Mouse (Mus musculus): ENCODE measurements around the gene Mrap. TPM values are rescaled to one million over a fixed set of nuclear protein-coding genes. Genes with fewer than 3 reads are reported as not detected.
A peak's percentile ranks its signal among the peaks of the same experiment; 100 is the strongest.

The Mrap gene
- polyA plus RNA-seq, 1 experiment from 2014 or later = 26.3 TPM

- no peak overlapping the region; the same call in 1 of the 2 replicates for H3K9ac ChIP-seq
- peak overlapping the region; percentile 53 for H3K4me2 ChIP-seq
- H3K27ac ChIP-seq (ENCODE audit: poor library complexity, severe bottlenecking) = 0 out of 2 replicates have a peak overlapping the region, but pooled peaks have one; percentile 2
- H3K4me1 ChIP-seq (replicated peaks) = peaks cover 49% of the 10 kb centered on the region
- H3K9me3 ChIP-seq (replicated peaks) = no peaks in the 10 kb centered on the region; the same call in 1 of the 2 replicates
- 0 out of 2 replicates have a peak overlapping the region, but pooled peaks have one; percentile 0 for H3K4me3 ChIP-seq
- peak; percentile 27; the same call in 1 of the 2 replicates for ATAC-seq (ENCODE audit: insufficient number of reproducible peaks, low FRiP score)
- 31% methylated on average over 17 of the region's 17 CpGs for whole genome bisulfite sequencing
- H3K36me3 ChIP-seq = no peaks in the 10 kb centered on the region
- 0 out of 2 replicates have a peak, but pooled peaks cover 10% of the 10 kb centered on the region for H3K27me3 ChIP-seq (replicated peaks)
Observed at GRCm38 (mm10) chr16:90709711-90710289, 28.2 kb upstream of the Mrap start.

- 71% methylated on average over 12 of the region's 12 CpGs for WGBS
- Histone ChIP-seq H3K9me3 (replicated peaks) (no peaks in the 10 kb centered on the region), H3K9ac (no peak overlapping the region; the same call in 1 of the 2 replicates), H3K4me3 (no peak overlapping the region), H3K4me2 (peak overlapping the region; percentile 53), H3K4me1 (replicated peaks) (peaks cover 46% of the 10 kb centered on the region), H3K36me3 (no peaks in the 10 kb centered on the region), H3K27me3 (replicated peaks) (0 out of 2 replicates have a peak, but pooled peaks cover 10% of the 10 kb centered on the region), H3K27ac (ENCODE audit: poor library complexity, severe bottlenecking) (0 out of 2 replicates have a peak overlapping the region, but pooled peaks have one; percentile 2)
- ATAC-seq (ENCODE audit: insufficient number of reproducible peaks, low FRiP score) = no peak
Observed at GRCm38 (mm10) chr16:90710313-90710712, 27.7 kb upstream of the Mrap start.

GRCm38 (mm10) chr16:90724051-90724450, 14.0 kb upstream of the Mrap start:
- H3K36me3 ChIP-seq = peaks cover 45% of the 10 kb centered on the region
- H3K27ac ChIP-seq (ENCODE audit: poor library complexity, severe bottlenecking) = no peak overlapping the region
- ATAC-seq (ENCODE audit: insufficient number of reproducible peaks, low FRiP score) = no peak
- no peaks in the 10 kb centered on the region for H3K27me3 ChIP-seq (replicated peaks)
- H3K9ac ChIP-seq = no peak overlapping the region
- no peak overlapping the region for H3K4me3 ChIP-seq
- no peak overlapping the region for H3K4me2 ChIP-seq
- H3K9me3 ChIP-seq (replicated peaks) = no peaks in the 10 kb centered on the region
- 91% methylated on average over 4 of the region's 4 CpGs for WGBS
- peaks cover 7% of the 10 kb centered on the region for H3K4me1 ChIP-seq (replicated peaks)

GRCm38 (mm10) chr16:90726600-90727227, 11.3 kb upstream of the Mrap start:
- Histone ChIP-seq H3K9me3 (replicated peaks) (peaks cover 4% of the 10 kb centered on the region), H3K36me3 (peaks cover 25% of the 10 kb centered on the region), H3K9ac (peak overlapping the region; percentile 83), H3K27ac (ENCODE audit: poor library complexity, severe bottlenecking) (no peak overlapping the region), H3K4me1 (replicated peaks) (peaks cover 7% of the 10 kb centered on the region), H3K27me3 (replicated peaks) (no peaks in the 10 kb centered on the region), H3K4me2 (peak overlapping the region; percentile 98), H3K4me3 (peak overlapping the region; percentile 80)
- peak; percentile 34; the same call in 1 of the 2 replicates for ATAC-seq (ENCODE audit: insufficient number of reproducible peaks, low FRiP score)
- WGBS = 4% methylated on average over 38 of the region's 38 CpGs

GRCm38 (mm10) chr16:90727233-90728115, 10.5 kb upstream of the Mrap start, which contains the start of gene Mis18a:
Gene Mis18a, minus strand, starts transcription at chr16:90727404.
- 2% methylated on average over 53 of the region's 53 CpGs for WGBS
- Histone ChIP-seq H3K27ac (ENCODE audit: poor library complexity, severe bottlenecking) (peak within 1 kb of the TSS; percentile 75), H3K9ac (peak within 1 kb of the TSS; percentile 83), H3K36me3 (peaks cover 19% of the 10 kb centered on the region), H3K9me3 (replicated peaks) (peaks cover 8% of the 10 kb centered on the region), H3K4me1 (replicated peaks) (peaks cover 7% of the 10 kb centered on the region), H3K4me2 (peak within 1 kb of the TSS; percentile 98), H3K27me3 (replicated peaks) (no peaks in the 10 kb centered on the region), H3K4me3 (peak within 1 kb of the TSS; percentile 80)
- ATAC-seq (ENCODE audit: insufficient number of reproducible peaks, low FRiP score) = peak; percentile 95

GRCm38 (mm10) chr16:90735611-90736010, 2.4 kb upstream of the Mrap start:
- WGBS = 52% methylated on average over 4 of the region's 4 CpGs

GRCm38 (mm10) chr16:90736672-90737270, 1.2 kb upstream of the Mrap start:
- ATAC-seq (ENCODE audit: insufficient number of reproducible peaks, low FRiP score) = no peak
- Histone ChIP-seq H3K27me3 (replicated peaks) (no peaks in the 10 kb centered on the region), H3K27ac (ENCODE audit: poor library complexity, severe bottlenecking) (no peak overlapping the region), H3K4me3 (no peak overlapping the region), H3K4me2 (no peak overlapping the region), H3K36me3 (no peaks in the 10 kb centered on the region), H3K9ac (0 out of 2 replicates have a peak overlapping the region, but pooled peaks have one; percentile 5), H3K9me3 (replicated peaks) (peaks cover 5% of the 10 kb centered on the region; the same call in 1 of the 2 replicates), H3K4me1 (replicated peaks) (peaks cover 29% of the 10 kb centered on the region)
- 40% methylated on average over 10 of the region's 10 CpGs for WGBS

More at GRCm38 (mm10) chr16:90735611-90736010, 2.4 kb upstream of the Mrap start:
- Histone ChIP-seq H3K36me3 (no peaks in the 10 kb centered on the region), H3K27me3 (replicated peaks) (no peaks in the 10 kb centered on the region), H3K4me2 (no peak overlapping the region), H3K9ac (no peak overlapping the region), H3K27ac (ENCODE audit: poor library complexity, severe bottlenecking) (no peak overlapping the region), H3K9me3 (replicated peaks) (peaks cover 9% of the 10 kb centered on the region), H3K4me3 (no peak overlapping the region), H3K4me1 (replicated peaks) (peaks cover 28% of the 10 kb centered on the region)
- no peak for ATAC-seq (ENCODE audit: insufficient number of reproducible peaks, low FRiP score)

GRCm38 (mm10) chr16:90747143-90747542, 9.1 kb downstream of the Mrap start:
- H3K9me3 ChIP-seq (replicated peaks) = no peaks in the 10 kb centered on the region
- H3K36me3 ChIP-seq = peaks cover 18% of the 10 kb centered on the region
- no peak overlapping the region for H3K27ac ChIP-seq (ENCODE audit: poor library complexity, severe bottlenecking)
- H3K9ac ChIP-seq = no peak overlapping the region
- 57% methylated on average over 6 of the region's 6 CpGs for WGBS
- peaks cover 56% of the 10 kb centered on the region for H3K4me1 ChIP-seq (replicated peaks)
- H3K4me3 ChIP-seq = no peak overlapping the region
- H3K27me3 ChIP-seq (replicated peaks) = no peaks in the 10 kb centered on the region
- H3K4me2 ChIP-seq = no peak overlapping the region
- peak; percentile 46; the same call in 1 of the 2 replicates for ATAC-seq (ENCODE audit: insufficient number of reproducible peaks, low FRiP score)

- H3K27ac ChIP-seq (ENCODE audit: poor library complexity, severe bottlenecking) = no peak overlapping the region
- peaks cover 48% of the 10 kb centered on the region for H3K4me1 ChIP-seq (replicated peaks)
- H3K27me3 ChIP-seq (replicated peaks) = no peaks in the 10 kb centered on the region
- H3K4me3 ChIP-seq = no peak overlapping the region
- peaks cover 28% of the 10 kb centered on the region for H3K36me3 ChIP-seq
- WGBS = 80% methylated on average over 7 of the region's 7 CpGs
- H3K9me3 ChIP-seq (replicated peaks) = no peaks in the 10 kb centered on the region
- H3K4me2 ChIP-seq = peak overlapping the region; percentile 35; the same call in 1 of the 2 replicates
- no peak overlapping the region for H3K9ac ChIP-seq
- ATAC-seq (ENCODE audit: insufficient number of reproducible peaks, low FRiP score) = no peak
Observed at GRCm38 (mm10) chr16:90748169-90748568, 10.2 kb downstream of the Mrap start.

GRCm38 (mm10) chr16:90753386-90753941, 15.5 kb downstream of the Mrap start:
- 89% methylated on average over 13 of the region's 13 CpGs for WGBS
- Histone ChIP-seq H3K4me3 (no peak overlapping the region), H3K36me3 (peaks cover 69% of the 10 kb centered on the region), H3K4me1 (replicated peaks) (peaks cover 23% of the 10 kb centered on the region), H3K9ac (no peak overlapping the region), H3K27ac (ENCODE audit: poor library complexity, severe bottlenecking) (no peak overlapping the region), H3K27me3 (replicated peaks) (no peaks in the 10 kb centered on the region), H3K4me2 (no peak overlapping the region), H3K9me3 (replicated peaks) (no peaks in the 10 kb centered on the region)
- no peak for ATAC-seq (ENCODE audit: insufficient number of reproducible peaks, low FRiP score)
